Mouse (Mus musculus): ENCODE data around the gene St6galnac3. TPM values are rescaled to one million over a fixed set of nuclear protein-coding genes. Genes with fewer than 3 reads are reported as not detected.

The St6galnac3 gene
- polyA plus RNA-seq, 1 experiment from 2014 or later: 31.0 TPM

DNA sequence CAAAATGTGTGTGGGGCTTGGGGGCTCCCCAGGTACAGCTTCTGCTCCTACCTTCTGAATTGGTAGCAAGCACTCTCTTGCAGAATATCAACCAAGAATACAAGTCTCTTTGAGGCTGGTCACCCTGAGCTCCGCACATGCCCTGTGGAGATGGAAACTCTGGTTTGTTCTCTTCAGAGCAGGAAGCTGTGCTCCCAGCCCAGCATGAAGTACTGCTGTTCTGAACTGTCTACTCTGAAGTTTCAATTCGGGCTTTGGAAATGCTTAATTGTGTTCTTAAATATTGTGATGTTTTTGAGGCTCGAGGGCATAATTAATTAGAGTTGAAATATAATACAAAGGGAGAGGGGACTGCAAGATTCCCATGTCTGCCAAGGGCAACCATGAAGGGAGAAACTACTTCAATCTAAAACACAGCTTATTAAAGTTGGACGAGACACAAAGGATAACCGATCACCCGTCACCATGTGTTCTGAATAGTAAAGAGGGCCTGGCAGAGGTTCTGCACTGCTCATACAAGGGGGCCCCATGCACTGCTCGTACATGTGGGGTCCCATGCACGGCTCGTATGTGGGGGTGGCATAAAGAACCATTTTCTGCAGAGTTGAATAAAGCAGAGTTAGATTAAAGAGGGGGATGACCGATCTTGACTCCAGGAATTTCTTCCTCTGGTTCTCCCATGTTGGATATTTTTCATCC lies 359.8 kb downstream of the St6galnac3 start:
- Histone ChIP-seq H3K4me2 (ENCODE audit: low read depth, low read length) (no peak overlapping the region), H3K27ac (ENCODE audit: low read length) (no peak overlapping the region), H3K9ac (ENCODE audit: low read depth, low read length) (no peak overlapping the region), H3K4me3 (ENCODE audit: low read length) (no peak overlapping the region), H3K36me3 (ENCODE audit: control insufficient read depth, insufficient read depth, low read length) (no peaks in the 10 kb centered on the region), H3K27me3 (replicated peaks; ENCODE audit: control insufficient read depth, insufficient read depth, low read length) (no peaks in the 10 kb centered on the region), H3K9me3 (ENCODE audit: control insufficient read depth, low read length) (no peaks in the 10 kb centered on the region), H3K4me1 (ENCODE audit: control insufficient read depth, insufficient read depth, low read length) (no peaks in the 10 kb centered on the region)
- 81% methylated on average over 10 of the region's 10 CpGs for WGBS
- ATAC-seq: no peak

DNA sequence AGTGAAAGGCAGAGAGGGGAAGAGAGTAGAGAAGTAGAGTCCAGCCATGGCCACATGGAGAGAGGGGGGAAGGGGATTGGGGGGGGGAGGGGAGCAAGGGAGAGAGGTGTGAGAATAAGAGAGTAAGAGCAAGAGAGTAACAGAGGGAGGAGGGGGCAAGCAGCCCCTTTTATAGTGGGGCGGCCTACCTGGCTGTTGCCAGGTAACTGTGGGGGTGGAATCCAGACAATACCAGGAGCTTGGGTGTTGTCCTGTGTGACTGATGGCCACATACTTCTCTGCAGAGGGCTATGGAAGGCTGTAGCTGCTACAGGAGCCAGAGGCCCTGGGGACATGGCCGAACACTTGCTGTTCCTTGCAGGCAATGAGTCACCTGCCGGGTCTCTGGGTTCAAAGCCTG lies 360.6 kb downstream of the St6galnac3 start:
- no peak overlapping the region for H3K4me3 ChIP-seq (ENCODE audit: low read length)
- H3K36me3 ChIP-seq (ENCODE audit: control insufficient read depth, insufficient read depth, low read length): no peaks in the 10 kb centered on the region
- no peak overlapping the region for H3K27ac ChIP-seq (ENCODE audit: low read length)
- ATAC-seq: no peak
- 90% methylated on average over 3 of the region's 3 CpGs for WGBS
- no peaks in the 10 kb centered on the region for H3K4me1 ChIP-seq (ENCODE audit: control insufficient read depth, insufficient read depth, low read length)
- H3K9me3 ChIP-seq (ENCODE audit: control insufficient read depth, low read length): no peaks in the 10 kb centered on the region
- no peak overlapping the region for H3K4me2 ChIP-seq (ENCODE audit: low read depth, low read length)
- no peak overlapping the region for H3K9ac ChIP-seq (ENCODE audit: low read depth, low read length)
- H3K27me3 ChIP-seq (replicated peaks; ENCODE audit: control insufficient read depth, insufficient read depth, low read length): no peaks in the 10 kb centered on the region

DNA sequence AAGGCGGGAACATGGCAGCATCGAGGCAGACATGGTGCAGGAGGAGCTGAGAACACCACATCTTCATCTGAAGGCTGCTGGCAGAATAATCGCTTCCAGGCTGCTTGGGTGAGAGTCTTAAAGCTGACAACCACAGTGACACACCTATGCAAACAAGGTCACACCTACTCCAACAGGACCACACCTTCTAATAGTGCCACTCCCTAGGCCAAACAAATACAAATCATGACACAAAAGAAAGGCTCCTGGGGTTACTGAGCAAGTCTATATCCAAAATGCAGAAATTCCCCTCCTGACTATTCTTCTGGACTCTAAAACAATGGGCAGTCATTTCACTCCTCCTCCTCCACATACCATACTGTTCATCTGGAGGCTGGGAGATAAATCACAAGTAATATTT lies 365.0 kb downstream of the St6galnac3 start:
- H3K9me3 ChIP-seq (ENCODE audit: control insufficient read depth, low read length): no peaks in the 10 kb centered on the region
- H3K36me3 ChIP-seq (ENCODE audit: control insufficient read depth, insufficient read depth, low read length): no peaks in the 10 kb centered on the region
- H3K4me1 ChIP-seq (ENCODE audit: control insufficient read depth, insufficient read depth, low read length): no peaks in the 10 kb centered on the region
- no peaks in the 10 kb centered on the region for H3K27me3 ChIP-seq (replicated peaks; ENCODE audit: control insufficient read depth, insufficient read depth, low read length)
- no peak overlapping the region for H3K27ac ChIP-seq (ENCODE audit: low read length)
- no peak overlapping the region for H3K4me3 ChIP-seq (ENCODE audit: low read length)
- no peak for ATAC-seq
- no peak overlapping the region for H3K9ac ChIP-seq (ENCODE audit: low read depth, low read length)
- H3K4me2 ChIP-seq (ENCODE audit: low read depth, low read length): no peak overlapping the region
- WGBS: 88% methylated on average over 3 of the region's 3 CpGs

DNA sequence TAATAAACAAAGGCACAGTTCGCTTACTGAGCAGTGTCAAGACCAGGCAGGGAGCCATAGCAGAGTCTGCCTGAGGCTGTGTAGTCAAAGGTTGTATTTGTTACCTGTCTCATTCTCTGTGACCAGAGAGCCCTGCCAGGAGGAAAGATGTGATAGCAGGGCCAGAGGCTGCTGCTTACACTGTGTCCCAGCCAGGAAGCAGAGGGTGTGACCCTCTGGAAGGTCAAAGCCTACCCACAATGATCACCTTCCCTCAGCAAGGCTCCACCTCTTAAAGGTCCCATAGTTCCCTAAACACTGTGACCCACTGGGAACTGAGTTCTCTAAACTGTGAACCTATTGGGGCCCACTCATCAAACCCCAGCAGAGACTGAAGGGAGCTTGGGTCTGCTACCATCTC lies 368.9 kb downstream of the St6galnac3 start:
- H3K9ac ChIP-seq (ENCODE audit: low read depth, low read length): no peak overlapping the region
- H3K4me1 ChIP-seq (ENCODE audit: control insufficient read depth, insufficient read depth, low read length): no peaks in the 10 kb centered on the region
- ATAC-seq: no peak
- H3K27me3 ChIP-seq (replicated peaks; ENCODE audit: control insufficient read depth, insufficient read depth, low read length): no peaks in the 10 kb centered on the region
- WGBS: 62% methylated on average over 1 of the region's 1 CpGs
- H3K4me2 ChIP-seq (ENCODE audit: low read depth, low read length): no peak overlapping the region
- no peak overlapping the region for H3K4me3 ChIP-seq (ENCODE audit: low read length)
- no peaks in the 10 kb centered on the region for H3K9me3 ChIP-seq (ENCODE audit: control insufficient read depth, low read length)
- no peaks in the 10 kb centered on the region for H3K36me3 ChIP-seq (ENCODE audit: control insufficient read depth, insufficient read depth, low read length)
- H3K27ac ChIP-seq (ENCODE audit: low read length): no peak overlapping the region

DNA sequence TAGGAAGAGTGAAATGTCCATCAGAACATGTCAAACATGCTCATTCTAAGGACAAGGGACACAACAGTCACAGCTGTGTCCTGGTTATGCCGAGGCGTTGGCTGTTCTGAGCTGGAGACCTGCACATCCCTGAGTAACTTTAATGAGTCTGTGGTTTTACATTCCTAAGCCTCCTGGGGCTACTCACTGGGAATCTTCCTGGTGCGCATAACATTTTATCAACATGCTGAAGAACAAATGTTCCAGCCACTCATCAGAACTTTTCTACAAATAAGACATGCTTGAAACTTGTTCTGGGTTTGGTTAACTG lies 370.0 kb downstream of the St6galnac3 start:
- 71% methylated on average over 3 of the region's 3 CpGs for WGBS
- H3K9ac ChIP-seq (ENCODE audit: low read depth, low read length): no peak overlapping the region
- H3K4me1 ChIP-seq (ENCODE audit: control insufficient read depth, insufficient read depth, low read length): no peaks in the 10 kb centered on the region
- H3K4me2 ChIP-seq (ENCODE audit: low read depth, low read length): no peak overlapping the region
- H3K27me3 ChIP-seq (replicated peaks; ENCODE audit: control insufficient read depth, insufficient read depth, low read length): no peaks in the 10 kb centered on the region
- H3K4me3 ChIP-seq (ENCODE audit: low read length): no peak overlapping the region
- no peaks in the 10 kb centered on the region for H3K36me3 ChIP-seq (ENCODE audit: control insufficient read depth, insufficient read depth, low read length)
- ATAC-seq: no peak
- H3K27ac ChIP-seq (ENCODE audit: low read length): no peak overlapping the region
- H3K9me3 ChIP-seq (ENCODE audit: control insufficient read depth, low read length): no peaks in the 10 kb centered on the region

DNA sequence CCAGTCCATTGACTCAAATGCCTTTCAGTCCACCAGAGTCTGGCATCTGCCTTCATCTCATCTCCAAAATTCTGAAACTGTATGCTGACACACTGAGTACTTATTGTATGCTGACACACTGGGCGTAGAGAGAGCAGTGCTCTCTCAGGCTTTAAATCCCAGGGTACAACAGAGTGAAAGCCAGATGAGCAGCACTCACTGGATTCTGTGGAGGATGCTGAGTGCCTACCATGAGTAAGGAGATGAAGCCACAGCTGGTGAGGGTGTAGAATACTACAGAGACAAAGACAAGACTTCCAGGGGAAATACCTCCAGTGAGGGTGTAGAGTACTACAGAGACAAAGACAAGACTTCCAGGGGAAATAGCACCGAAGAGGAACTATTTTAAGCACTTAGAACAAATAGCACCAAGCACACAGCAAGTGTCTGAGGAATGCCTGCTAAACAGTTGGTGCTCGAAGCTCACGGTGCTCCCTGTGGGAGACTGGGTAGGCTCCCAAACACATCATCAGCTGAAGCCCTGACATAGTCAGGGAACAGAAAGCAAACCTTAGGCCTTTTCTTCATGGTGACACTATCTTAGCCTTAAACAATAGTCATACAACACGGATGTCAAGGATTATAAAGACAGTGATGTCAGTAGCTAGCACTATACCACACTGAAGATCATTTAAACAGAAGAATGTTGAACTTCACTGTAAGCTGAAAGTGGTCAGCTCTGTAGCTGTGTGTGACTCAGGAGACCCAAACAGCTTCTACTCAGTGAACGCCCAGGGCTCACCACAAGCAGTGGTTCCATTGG lies 370.6 kb downstream of the St6galnac3 start:
- H3K4me2 ChIP-seq (ENCODE audit: low read depth, low read length): no peak overlapping the region
- no peaks in the 10 kb centered on the region for H3K36me3 ChIP-seq (ENCODE audit: control insufficient read depth, insufficient read depth, low read length)
- H3K4me1 ChIP-seq (ENCODE audit: control insufficient read depth, insufficient read depth, low read length): no peaks in the 10 kb centered on the region
- no peak overlapping the region for H3K27ac ChIP-seq (ENCODE audit: low read length)
- no peak overlapping the region for H3K4me3 ChIP-seq (ENCODE audit: low read length)
- WGBS: 85% methylated on average over 6 of the region's 6 CpGs
- no peak overlapping the region for H3K9ac ChIP-seq (ENCODE audit: low read depth, low read length)
- no peaks in the 10 kb centered on the region for H3K9me3 ChIP-seq (ENCODE audit: control insufficient read depth, low read length)
- no peak; the same call in 1 of the 2 replicates for ATAC-seq
- no peaks in the 10 kb centered on the region for H3K27me3 ChIP-seq (replicated peaks; ENCODE audit: control insufficient read depth, insufficient read depth, low read length)

DNA sequence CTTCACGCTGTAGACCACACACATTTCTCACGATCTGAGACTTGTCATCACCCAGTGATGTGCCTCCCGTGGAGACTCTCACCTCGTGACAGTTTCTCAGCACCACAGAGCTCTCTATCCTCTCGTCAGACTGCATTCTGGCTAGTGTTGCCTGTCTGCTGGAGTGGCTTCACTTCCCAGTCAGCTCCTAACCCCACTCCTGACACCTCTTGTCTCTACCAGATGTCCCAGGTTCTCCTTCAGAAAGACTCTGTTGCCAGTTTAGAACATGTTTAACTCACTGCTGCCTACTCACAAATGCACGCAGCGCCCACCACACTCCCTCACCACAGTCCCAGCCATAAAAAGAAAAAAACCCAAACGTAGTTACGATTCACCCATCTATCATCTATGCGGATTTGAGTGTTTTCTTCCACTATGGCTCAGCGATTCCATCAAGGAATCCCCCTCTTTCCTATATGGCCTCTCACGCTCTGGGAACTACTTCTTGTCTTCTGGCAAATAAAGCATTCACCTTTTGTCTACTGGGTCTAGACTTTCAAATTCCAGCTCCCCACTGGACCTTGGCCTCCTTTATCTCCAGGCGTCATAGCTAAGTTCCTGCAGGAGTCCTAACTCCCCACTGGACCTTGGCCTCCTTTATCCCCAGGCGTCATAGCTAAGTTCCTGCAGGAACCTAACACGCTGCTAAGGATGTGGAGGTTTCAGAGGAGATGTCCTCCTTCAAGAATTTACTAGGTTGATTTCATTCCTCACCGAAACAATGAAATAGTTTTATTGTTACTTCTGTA lies 371.5 kb downstream of the St6galnac3 start:
- no peak overlapping the region for H3K4me3 ChIP-seq (ENCODE audit: low read length)
- no peaks in the 10 kb centered on the region for H3K36me3 ChIP-seq (ENCODE audit: control insufficient read depth, insufficient read depth, low read length)
- H3K9me3 ChIP-seq (ENCODE audit: control insufficient read depth, low read length): no peaks in the 10 kb centered on the region
- 80% methylated on average over 16 of the region's 16 CpGs for WGBS
- peak; percentile 97 for ATAC-seq
- no peaks in the 10 kb centered on the region for H3K27me3 ChIP-seq (replicated peaks; ENCODE audit: control insufficient read depth, insufficient read depth, low read length)
- no peak overlapping the region for H3K4me2 ChIP-seq (ENCODE audit: low read depth, low read length)
- H3K4me1 ChIP-seq (ENCODE audit: control insufficient read depth, insufficient read depth, low read length): 0 out of 2 replicates have a peak, but pooled peaks cover 1% of the 10 kb centered on the region
- no peak overlapping the region for H3K27ac ChIP-seq (ENCODE audit: low read length)
- H3K9ac ChIP-seq (ENCODE audit: low read depth, low read length): no peak overlapping the region

DNA sequence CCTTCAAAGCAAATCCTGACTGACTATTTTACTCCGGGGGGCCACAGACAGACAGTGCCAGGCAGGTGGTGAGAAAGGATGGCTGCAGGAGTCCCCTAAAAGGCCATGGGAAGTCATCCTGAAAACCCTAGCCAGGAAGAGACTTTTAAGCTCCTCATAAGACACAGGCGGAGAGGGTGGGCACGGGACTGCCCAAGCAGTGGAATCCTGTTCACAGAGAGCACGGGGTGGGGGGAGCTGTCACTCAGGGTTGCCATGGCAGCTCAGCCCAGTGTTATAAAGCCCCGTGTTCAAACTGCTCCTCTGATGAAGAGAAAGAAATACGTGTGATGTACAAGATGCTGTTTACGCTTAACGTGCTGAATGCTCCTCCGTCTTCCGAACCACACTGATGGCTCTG lies 375.0 kb downstream of the St6galnac3 start:
- H3K4me2 ChIP-seq (ENCODE audit: low read depth, low read length): no peak overlapping the region
- 0 out of 2 replicates have a peak, but pooled peaks cover 4% of the 10 kb centered on the region for H3K4me1 ChIP-seq (ENCODE audit: control insufficient read depth, insufficient read depth, low read length)
- no peak overlapping the region for H3K4me3 ChIP-seq (ENCODE audit: low read length)
- H3K27ac ChIP-seq (ENCODE audit: low read length): no peak overlapping the region
- WGBS: 76% methylated on average over 10 of the region's 10 CpGs
- H3K27me3 ChIP-seq (replicated peaks; ENCODE audit: control insufficient read depth, insufficient read depth, low read length): no peaks in the 10 kb centered on the region
- H3K9me3 ChIP-seq (ENCODE audit: control insufficient read depth, low read length): no peaks in the 10 kb centered on the region
- ATAC-seq: no peak
- H3K9ac ChIP-seq (ENCODE audit: low read depth, low read length): no peak overlapping the region
- H3K36me3 ChIP-seq (ENCODE audit: control insufficient read depth, insufficient read depth, low read length): no peaks in the 10 kb centered on the region

DNA sequence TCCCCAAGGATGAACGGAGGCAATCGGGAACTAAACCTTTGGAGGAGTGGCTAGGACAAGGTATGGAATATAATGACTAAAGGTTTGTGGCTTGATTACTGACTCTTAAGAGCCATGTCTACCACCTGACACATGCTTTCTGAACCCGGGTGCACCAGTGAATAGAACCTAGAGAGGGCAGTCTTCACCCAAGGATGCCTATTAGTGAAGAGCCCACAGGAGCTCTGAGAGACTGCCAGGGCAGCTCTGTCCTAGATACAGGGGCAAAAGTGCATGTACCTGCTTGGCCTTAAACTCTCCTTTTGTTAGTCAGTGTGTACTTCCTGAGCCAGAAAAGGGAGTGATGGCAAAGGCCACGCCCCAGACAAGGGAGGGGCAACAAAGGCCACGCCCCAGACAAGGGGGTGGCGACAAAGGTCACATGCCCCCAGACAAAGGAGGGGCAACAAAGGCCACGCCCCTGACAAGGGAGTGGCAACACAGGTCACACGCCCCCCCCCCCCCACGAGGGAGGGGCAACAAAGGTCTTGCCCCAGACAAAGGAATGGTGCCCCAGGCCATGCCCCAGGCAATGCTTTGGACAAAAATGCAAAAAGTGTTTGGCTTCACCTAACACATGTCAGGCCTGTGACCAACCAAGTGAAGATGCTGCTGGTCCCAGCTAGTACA lies 376.0 kb downstream of the St6galnac3 start:
- WGBS: 85% methylated on average over 9 of the region's 9 CpGs
- no peak overlapping the region for H3K4me2 ChIP-seq (ENCODE audit: low read depth, low read length)
- no peak overlapping the region for H3K9ac ChIP-seq (ENCODE audit: low read depth, low read length)
- no peak overlapping the region for H3K4me3 ChIP-seq (ENCODE audit: low read length)
- H3K9me3 ChIP-seq (ENCODE audit: control insufficient read depth, low read length): no peaks in the 10 kb centered on the region
- H3K27me3 ChIP-seq (replicated peaks; ENCODE audit: control insufficient read depth, insufficient read depth, low read length): no peaks in the 10 kb centered on the region
- no peak overlapping the region for H3K27ac ChIP-seq (ENCODE audit: low read length)
- peak; percentile 14; the same call in 1 of the 2 replicates for ATAC-seq
- no peaks in the 10 kb centered on the region for H3K36me3 ChIP-seq (ENCODE audit: control insufficient read depth, insufficient read depth, low read length)
- H3K4me1 ChIP-seq (ENCODE audit: control insufficient read depth, insufficient read depth, low read length): 0 out of 2 replicates have a peak, but pooled peaks cover 4% of the 10 kb centered on the region
